Mouse (Mus musculus) intestine, postnatal 0 days (tissue): ENCODE data around the gene Gm49318. TPM values are rescaled to one million over a fixed set of nuclear protein-coding genes. Genes with fewer than 3 reads are reported as not detected.

Source experiments
- ATAC-seq: fragments of 200-750 bp; cut with Nextera tagmentation; 2 replicates; pipeline ENCODE4 v1.8.0; 2017; ENCODE audit warnings: mild to moderate bottlenecking, moderate TSS enrichment, moderate library complexity
- H3K27ac ChIP-seq: fragments of 300-500 bp; sonication (generic); 2 replicates; pipeline ENCODE4 v1.5.1; 2014; ENCODE audit warnings: mild to moderate bottlenecking, low read depth, low read length, moderate library complexity
- H3K27me3 ChIP-seq: fragments of 300-500 bp; sonication (generic); replicated peaks from 2 replicates; pipeline ENCODE4 v1.6.1; 2014; ENCODE audit warnings: low read length, mixed read lengths; ENCODE audit not compliant: control insufficient read depth, insufficient read depth
- H3K36me3 ChIP-seq: fragments of 300-500 bp; sonication (generic); 2 replicates; pipeline ENCODE4 v1.6.1; 2014; ENCODE audit warnings: mild to moderate bottlenecking, moderate library complexity; ENCODE audit not compliant: control insufficient read depth, insufficient read depth
- H3K4me1 ChIP-seq: fragments of 300-500 bp; sonication (generic); replicated peaks from 2 replicates; pipeline ENCODE4 v1.6.1; 2014; ENCODE audit warnings: antibody characterized with exemption, low read length, mixed read lengths; ENCODE audit not compliant: control insufficient read depth, insufficient read depth
- H3K4me2 ChIP-seq: fragments of 300-500 bp; sonication (generic); replicated peaks from 2 replicates; pipeline ENCODE4 v1.6.1; 2014; ENCODE audit warnings: low read depth, mild to moderate bottlenecking, moderate library complexity
- H3K4me3 ChIP-seq: fragments of 300-500 bp; sonication (generic); 2 replicates; pipeline ENCODE4 v1.5.1; 2014; ENCODE audit warnings: low read depth, low read length
- H3K9ac ChIP-seq: fragments of 300-500 bp; sonication (generic); 2 replicates; pipeline ENCODE4 v1.6.1; 2014; ENCODE audit warnings: mild to moderate bottlenecking, low read depth, low read length
- H3K9me3 ChIP-seq: fragments of 300-500 bp; sonication (generic); 2 replicates; pipeline ENCODE4 v1.6.1; 2016; ENCODE audit warnings: mixed run types; ENCODE audit not compliant: control insufficient read depth
- CTCF ChIP-seq: sonication (generic); IDR thresholded peaks from 2 replicates; pipeline ENCODE4 v1.5.1; 2016; ENCODE audit warnings: low read depth, mild to moderate bottlenecking, control low read depth, antibody characterized with exemption, moderate library complexity
- WGBS: fragments of 180-500 bp; shearing (Covaris S2); extraction: QIAGEN DNeasy Blood & Tissue Kit; methylation state at CpG from one replicate; pipeline ENCODE4 v1.1.7; 2014; 5-methylcytosine and 5-hydroxymethylcytosine counted together
- polyA plus RNA-seq: library from polyadenylated mRNA; unstranded; fragments of >200 nt; fragmentation: Nextera tagmentation; extraction: Ambion mirVana; gene quantifications from 2 replicates; pipeline ENCODE4 v1.2.1, GENCODE M21; 2015

Gm49318 gene
- polyA plus RNA-seq, 1 experiment from 2014 or later: not detected

DNA sequence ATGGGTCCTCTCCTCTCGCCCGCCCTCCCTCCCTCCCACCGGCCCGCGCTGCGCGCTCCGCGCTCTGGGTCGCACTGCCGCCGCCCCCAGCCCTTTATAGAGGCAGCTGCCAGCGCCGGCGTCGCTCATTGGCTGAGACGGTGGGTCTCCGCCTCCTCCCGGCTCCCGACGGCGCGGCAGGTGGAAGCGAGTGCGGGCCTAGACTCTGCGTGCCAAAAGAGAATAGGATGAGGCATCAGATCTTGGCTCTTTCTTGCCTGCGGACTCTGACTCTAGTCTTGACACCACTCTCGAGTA, 19.2 kb downstream of the Gm49318 start, which contains the start of gene Elavl3:
Gene Elavl3, minus strand, starts transcription at position 66 of the 297 bp plus-strand sequence.
- Histone ChIP-seq H3K27me3 (peaks cover 43% of the 10 kb centered on the region), H3K9me3 (no peaks in the 10 kb centered on the region), H3K36me3 (0 out of 2 replicates have a peak, but pooled peaks cover 2% of the 10 kb centered on the region), H3K4me3 (peak within 1 kb of the TSS; percentile 34), H3K9ac (no peak within 1 kb of the TSS; the same call in 1 of the 2 replicates), H3K4me2 (peak within 1 kb of the TSS; percentile 66), H3K4me1 (0 out of 2 replicates have a peak, but pooled peaks cover 7% of the 10 kb centered on the region), H3K27ac (no peak within 1 kb of the TSS)
- TF ChIP-seq CTCF: no peak
- no peak for ATAC-seq
- WGBS: 2% methylated on average over 19 of the region's 28 CpGs

GRCm38 (mm10) chr9:22051161-22051957, 19.7 kb downstream of the Gm49318 start:
- no peaks in the 10 kb centered on the region for H3K36me3 ChIP-seq

GRCm38 (mm10) chr9:22050351-22050889, 20.6 kb downstream of the Gm49318 start:
- 0 out of 2 replicates have a peak, but pooled peaks have one; percentile 8 for TF ChIP-seq CTCF
- no peak overlapping the region for H3K9ac ChIP-seq
- H3K9me3 ChIP-seq: no peaks in the 10 kb centered on the region
- H3K4me3 ChIP-seq: peak overlapping the region; percentile 34
- peak; percentile 68 for ATAC-seq
- H3K27ac ChIP-seq: no peak overlapping the region
- H3K27me3 ChIP-seq: peaks cover 42% of the 10 kb centered on the region
- 2% methylated on average over 42 of the region's 43 CpGs for WGBS
- H3K36me3 ChIP-seq: no peaks in the 10 kb centered on the region
- H3K4me2 ChIP-seq: peak overlapping the region; percentile 66
- 0 out of 2 replicates have a peak, but pooled peaks cover 7% of the 10 kb centered on the region for H3K4me1 ChIP-seq

More at GRCm38 (mm10) chr9:22051161-22051957, 19.7 kb downstream of the Gm49318 start:
- TF ChIP-seq CTCF: no peak
- 2% methylated on average over 59 of the region's 67 CpGs for WGBS
- ATAC-seq: no peak
- Histone ChIP-seq H3K4me1 (0 out of 2 replicates have a peak, but pooled peaks cover 7% of the 10 kb centered on the region), H3K4me2 (peak overlapping the region; percentile 66), H3K27me3 (peaks cover 43% of the 10 kb centered on the region), H3K27ac (no peak overlapping the region), H3K9me3 (no peaks in the 10 kb centered on the region), H3K4me3 (peak overlapping the region; percentile 34), H3K9ac (no peak overlapping the region; the same call in 1 of the 2 replicates)

GRCm38 (mm10) chr9:22049721-22050270, 21.3 kb downstream of the Gm49318 start:
- H3K9ac ChIP-seq: no peak overlapping the region

DNA sequence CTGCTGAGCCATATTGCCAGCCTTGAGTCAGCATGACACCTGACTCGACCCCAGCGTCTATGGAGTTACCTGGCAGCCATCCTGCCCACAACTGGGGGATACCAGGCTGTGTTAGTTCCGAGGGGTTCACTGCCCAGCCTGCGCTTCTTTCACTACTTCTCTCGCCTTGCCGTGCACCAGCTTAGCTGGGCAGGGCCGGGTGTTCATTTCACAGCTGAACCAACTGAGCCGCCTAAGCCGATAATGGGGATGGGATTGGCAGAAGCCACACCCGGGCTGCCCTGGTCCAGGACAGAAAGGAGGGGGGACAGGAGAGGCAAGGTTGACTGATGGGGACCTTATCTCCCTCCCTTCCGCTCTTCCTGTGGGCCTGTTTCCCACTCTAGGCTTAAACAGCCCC, 21.7 kb downstream of the Gm49318 start:
- H3K27me3 ChIP-seq: peaks cover 37% of the 10 kb centered on the region
- H3K4me2 ChIP-seq: no peak overlapping the region
- no peak overlapping the region for H3K27ac ChIP-seq
- no peak overlapping the region for H3K4me3 ChIP-seq
- H3K9me3 ChIP-seq: no peaks in the 10 kb centered on the region
- WGBS: 52% methylated on average over 11 of the region's 11 CpGs
- ATAC-seq: no peak
- H3K9ac ChIP-seq: no peak overlapping the region
- H3K36me3 ChIP-seq: no peaks in the 10 kb centered on the region
- TF ChIP-seq CTCF: no peak
- H3K4me1 ChIP-seq: 0 out of 2 replicates have a peak, but pooled peaks cover 3% of the 10 kb centered on the region

More at GRCm38 (mm10) chr9:22049721-22050270, 21.3 kb downstream of the Gm49318 start:
- Histone ChIP-seq H3K27me3 (peaks cover 37% of the 10 kb centered on the region), H3K4me3 (no peak overlapping the region; the same call in 1 of the 2 replicates), H3K9me3 (no peaks in the 10 kb centered on the region), H3K27ac (no peak overlapping the region), H3K4me2 (peak overlapping the region; percentile 66), H3K36me3 (no peaks in the 10 kb centered on the region), H3K4me1 (0 out of 2 replicates have a peak, but pooled peaks cover 7% of the 10 kb centered on the region)
- TF ChIP-seq CTCF: no peak
- ATAC-seq: 0 out of 2 replicates have a peak, but pooled peaks have one; percentile 28
- 33% methylated on average over 4 of the region's 4 CpGs for WGBS

DNA sequence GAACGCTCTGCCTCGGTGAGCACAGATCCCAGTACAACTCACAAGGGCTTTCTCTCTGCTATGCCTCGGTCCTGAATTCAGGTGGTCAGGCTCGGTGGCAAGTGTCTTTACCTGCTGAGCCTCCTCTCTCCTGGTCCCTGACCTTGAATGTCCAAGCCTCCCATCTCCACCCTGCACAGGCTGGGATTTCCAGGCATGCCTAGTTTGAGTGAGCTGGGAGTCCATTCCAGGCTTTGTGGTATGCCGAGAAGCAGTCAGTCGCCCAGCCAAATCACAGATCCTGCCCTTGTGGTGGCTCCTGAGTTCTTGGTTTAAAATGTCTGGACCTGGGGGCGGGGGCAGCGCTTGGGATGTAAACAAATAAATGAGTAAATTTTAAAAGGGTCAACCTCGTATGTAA, 23.7 kb downstream of the Gm49318 start:
- H3K36me3 ChIP-seq: no peaks in the 10 kb centered on the region
- ATAC-seq: no peak
- H3K4me1 ChIP-seq: 0 out of 2 replicates have a peak, but pooled peaks cover 3% of the 10 kb centered on the region
- no peak for TF ChIP-seq CTCF
- no peak overlapping the region for H3K27ac ChIP-seq
- no peak overlapping the region for H3K4me2 ChIP-seq
- WGBS: 55% methylated on average over 9 of the region's 9 CpGs
- peaks cover 21% of the 10 kb centered on the region for H3K27me3 ChIP-seq
- H3K9ac ChIP-seq: no peak overlapping the region
- H3K4me3 ChIP-seq: no peak overlapping the region
- H3K9me3 ChIP-seq: no peaks in the 10 kb centered on the region
